Mouse (Mus musculus) cerebellum, adult 11 months (tissue): Measurements from ENCODE around the gene Rap1a.
A peak's percentile ranks its signal among the peaks of the same experiment; 100 is the strongest.

ENCODE experiments used
- DNase-seq: peaks from one replicate; pipeline ENCODE4 v3.0.0; 2022

The Rap1a gene

DNA sequence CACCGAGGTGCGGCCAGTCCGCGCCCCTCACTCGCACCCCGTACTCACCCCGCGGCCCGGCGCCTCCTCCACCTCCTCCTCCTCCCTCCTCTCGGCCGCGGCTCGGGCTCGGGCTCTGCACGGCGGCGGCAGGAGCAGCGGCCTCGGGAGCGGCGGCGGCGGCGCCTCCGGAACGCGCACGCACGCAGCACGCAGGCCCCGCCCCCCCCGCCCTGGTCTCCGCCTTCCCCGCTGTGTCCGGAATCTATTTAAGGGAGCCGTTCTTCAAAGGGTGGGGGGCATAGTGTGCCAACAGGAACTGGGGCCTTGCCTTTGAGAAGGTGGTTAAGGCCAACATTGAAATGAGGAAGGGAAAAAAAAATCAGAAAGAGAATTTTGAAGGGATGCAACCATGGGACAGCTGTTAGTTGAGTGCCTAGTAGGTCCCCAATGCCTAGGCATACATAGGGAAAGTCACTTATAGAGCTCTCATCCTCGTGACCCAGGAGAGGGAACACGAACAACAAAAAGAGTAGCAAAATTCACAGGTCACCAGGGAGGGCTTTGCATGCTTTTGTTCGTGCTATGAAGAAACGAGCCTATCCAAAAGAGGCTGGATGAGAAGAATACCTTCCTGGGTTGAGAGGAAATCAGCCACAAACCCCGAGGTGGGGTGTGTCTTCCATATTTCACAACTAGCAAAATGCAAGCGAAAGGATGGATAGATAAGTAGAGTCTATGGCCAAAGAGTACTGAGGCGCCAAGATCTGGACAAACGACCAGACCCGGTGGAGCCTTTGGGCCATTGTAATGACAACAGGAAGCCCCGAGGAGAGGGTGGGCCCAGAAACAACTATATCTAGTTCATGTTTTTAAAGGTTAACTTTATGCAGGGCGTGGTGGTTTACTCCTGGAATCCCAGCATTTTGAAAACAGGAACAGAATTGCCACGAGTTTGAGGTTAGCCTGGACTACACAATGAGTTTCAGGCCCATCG is at the start of gene Rap1a:
Gene Rap1a (minus strand): TSS at position 146 of the 976 bp plus-strand sequence.
- DNase-seq: peak; percentile 67

DNA sequence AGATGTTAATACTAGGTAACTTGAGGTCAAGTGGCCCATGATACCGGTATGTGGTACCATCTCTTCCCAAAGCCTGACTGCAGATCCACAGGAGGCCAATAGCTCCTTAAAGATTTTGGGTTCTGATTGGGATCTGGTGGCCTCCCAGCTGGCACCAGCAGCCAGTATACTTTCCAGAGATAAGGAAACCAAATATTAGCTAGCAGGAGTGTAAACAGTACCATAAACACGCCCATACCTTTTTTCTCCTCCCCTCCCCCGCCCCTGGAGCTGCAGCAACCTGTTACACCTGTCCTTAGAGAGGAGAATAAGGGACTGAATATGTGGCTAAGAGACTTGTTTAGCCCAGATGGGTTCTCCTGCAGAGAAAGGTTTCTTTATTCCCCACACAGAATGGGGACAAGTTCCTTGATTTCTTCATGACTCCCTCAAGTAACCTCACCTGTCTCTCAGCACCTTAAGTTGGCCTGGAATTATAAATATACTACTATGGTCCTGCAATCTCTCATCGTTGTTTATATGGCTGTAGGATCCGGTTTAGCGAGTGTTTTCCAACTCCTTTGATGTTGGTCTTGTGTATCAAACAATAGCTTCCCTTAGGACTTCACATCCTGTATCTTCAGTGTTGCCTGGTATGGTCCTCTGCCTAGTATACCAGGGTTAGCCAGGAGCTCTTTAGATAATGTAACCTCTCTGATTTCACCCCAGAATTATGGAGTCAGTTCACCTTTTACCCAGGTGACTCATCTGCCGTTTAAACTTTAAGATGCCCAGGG is 45.3 kb upstream of the Rap1a start:
- DNase-seq: no peak

DNA sequence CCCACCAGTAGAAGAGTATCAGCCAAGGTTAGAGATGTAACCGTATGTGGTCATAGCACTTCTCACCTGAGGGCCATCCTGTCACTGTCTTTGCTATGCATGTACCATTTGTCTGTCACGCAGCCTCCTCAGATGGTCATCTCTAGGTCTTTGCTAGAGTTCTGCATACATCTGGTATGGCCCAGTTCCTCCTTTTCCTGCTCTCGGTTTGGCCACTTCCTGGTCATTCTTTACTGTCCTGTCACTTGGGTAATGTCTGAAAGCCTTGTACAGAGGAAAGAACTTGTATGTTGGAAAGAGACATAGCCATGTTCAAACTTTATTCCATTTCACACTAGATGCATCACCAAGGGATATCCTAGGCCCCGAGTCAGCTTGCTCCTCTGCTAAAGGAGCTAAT is 38.7 kb upstream of the Rap1a start:
- DNase-seq: no peak

- no peak for DNase-seq
Observed at GRCm38 (mm10) chr3:105838655-105839054, 37.5 kb upstream of the Rap1a start.

GRCm38 (mm10) chr3:105836883-105837282 is 35.7 kb upstream of the Rap1a start:
- DNase-seq: no peak

GRCm38 (mm10) chr3:105835875-105836274 is 34.7 kb upstream of the Rap1a start:
- DNase-seq: no peak

DNA sequence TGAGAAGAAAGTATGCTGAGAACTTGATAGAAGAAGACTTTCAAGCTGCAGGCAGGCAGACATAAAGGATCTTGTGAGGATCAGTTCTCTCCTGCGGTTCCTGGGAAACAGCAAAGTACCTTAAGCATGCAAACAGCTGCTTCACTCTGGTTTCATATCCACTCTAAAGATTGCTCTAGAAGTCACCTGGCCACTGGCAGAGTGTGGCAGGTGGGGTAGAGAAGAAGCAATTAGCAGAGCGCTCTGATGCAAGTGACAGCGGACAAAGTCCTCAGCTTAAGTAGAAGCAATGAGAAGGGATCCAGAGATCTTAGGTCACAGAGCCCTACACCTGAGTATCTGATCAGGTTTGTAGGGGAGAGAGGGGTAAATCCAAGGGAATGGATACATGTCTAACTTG is 30.4 kb upstream of the Rap1a start:
- no peak for DNase-seq

- no peak for DNase-seq
Observed at GRCm38 (mm10) chr3:105825501-105826161, 24.5 kb upstream of the Rap1a start.

- no peak for DNase-seq
Observed at GRCm38 (mm10) chr3:105824704-105825103, 23.6 kb upstream of the Rap1a start.

- DNase-seq: no peak
Observed at GRCm38 (mm10) chr3:105824103-105824502, 23.0 kb upstream of the Rap1a start.

- no peak for DNase-seq
Observed at GRCm38 (mm10) chr3:105823609-105824008, 22.5 kb upstream of the Rap1a start.

GRCm38 (mm10) chr3:105821504-105821903 is 20.4 kb upstream of the Rap1a start:
- no peak for DNase-seq

DNA sequence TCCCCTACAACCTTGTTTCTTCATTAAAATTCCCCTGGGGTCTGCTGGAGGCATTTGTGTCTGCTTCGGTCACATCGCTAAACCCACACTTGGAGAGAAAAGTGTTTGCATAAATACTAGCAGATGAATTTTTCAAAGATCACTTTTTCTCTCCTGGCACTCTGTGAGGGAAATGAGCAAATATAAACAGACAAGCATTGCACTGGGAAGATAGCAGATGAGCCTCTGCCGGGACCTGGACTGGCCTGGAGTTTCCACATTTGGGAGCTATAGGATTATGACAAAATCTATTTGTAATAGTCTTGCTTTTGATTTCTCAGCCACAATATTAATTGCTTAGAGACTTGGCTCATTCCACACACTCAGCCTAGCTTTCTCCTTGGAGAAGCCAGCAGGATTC is 19.1 kb upstream of the Rap1a start:
- DNase-seq: no peak

GRCm38 (mm10) chr3:105818130-105819004 is 17.2 kb upstream of the Rap1a start:
- DNase-seq: no peak

- DNase-seq: no peak
Observed at GRCm38 (mm10) chr3:105816089-105816488, 15.0 kb upstream of the Rap1a start.

GRCm38 (mm10) chr3:105815236-105815904 is 14.2 kb upstream of the Rap1a start:
- no peak for DNase-seq

DNA sequence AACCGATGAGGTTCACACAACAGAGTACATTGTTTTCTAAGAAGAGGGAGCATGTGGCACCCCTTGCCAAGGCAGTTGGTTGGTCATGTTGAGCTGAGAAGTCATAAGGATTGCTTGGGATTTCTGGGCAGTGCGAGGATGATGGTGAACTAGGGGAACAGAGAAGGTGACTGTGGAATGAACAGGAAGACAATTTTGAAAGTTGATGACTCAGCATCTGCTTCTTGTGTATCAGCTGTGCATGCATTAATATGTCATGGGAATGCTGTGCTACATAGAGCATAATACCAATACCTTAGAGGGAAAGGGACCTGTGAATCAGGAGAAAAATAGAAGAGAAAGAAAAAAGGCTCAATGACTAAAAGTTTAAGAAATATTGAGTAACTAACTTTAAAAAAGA is 10.0 kb upstream of the Rap1a start:
- no peak for DNase-seq

DNA sequence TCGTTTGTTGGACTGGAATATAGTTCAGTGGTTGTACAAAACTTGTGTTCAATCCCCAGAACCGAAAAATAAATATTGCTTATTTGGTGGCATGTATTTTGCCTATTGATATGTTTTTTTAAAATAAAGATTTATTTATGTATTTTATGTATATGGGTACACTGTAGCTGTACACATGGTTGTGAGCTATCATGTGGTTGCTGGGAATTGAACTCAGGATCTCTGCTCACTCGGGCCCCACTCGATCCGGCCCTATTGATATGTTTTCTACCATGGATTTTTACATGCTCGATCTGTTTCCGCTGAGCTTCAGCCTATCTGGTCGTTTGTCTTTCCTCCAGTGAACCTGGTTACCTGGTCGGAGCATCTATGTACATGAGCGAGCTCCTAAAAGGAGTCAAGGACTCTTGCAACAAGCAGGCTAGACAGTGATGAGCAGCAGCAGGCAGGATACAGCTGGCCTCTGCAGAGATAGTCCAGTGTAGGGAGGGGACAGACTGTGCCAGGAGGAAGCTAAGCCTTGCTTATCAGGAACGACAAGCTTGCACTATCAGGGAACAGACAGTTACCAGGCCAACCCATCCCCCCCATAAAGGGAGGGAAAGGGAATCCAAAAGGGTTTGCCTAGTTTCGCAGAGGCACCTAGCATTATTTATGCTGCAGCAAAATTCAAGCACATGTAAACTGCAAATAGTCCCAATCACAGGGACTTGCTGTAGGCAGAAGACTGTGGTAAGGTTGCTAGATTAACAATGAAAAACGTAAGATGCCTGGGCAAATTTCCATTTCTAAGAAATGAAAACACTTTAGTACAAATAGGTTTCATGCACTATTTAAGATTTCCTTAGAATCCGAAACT is 7.3 kb upstream of the Rap1a start:
- no peak for DNase-seq

DNA sequence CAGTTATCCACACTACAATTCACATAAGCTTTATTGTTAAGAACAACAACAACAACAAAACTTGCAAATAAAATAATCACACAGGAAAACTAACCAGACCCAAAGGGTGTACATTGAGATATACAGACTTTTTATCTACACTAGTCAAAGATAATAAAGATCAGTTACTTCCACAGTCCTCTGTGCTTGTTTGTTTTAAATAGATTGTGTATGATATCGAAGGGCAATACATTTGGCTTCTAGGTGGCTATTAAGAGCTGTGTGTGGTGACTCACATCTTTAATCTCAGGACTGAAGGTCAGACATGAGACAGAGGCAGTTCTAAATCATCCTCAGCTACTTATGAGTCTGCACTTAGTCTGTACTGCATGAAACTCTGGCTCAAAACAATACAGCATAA is 6.5 kb upstream of the Rap1a start:
- no peak for DNase-seq

GRCm38 (mm10) chr3:105806519-105807249 is 5.5 kb upstream of the Rap1a start:
- DNase-seq: no peak
